Mouse (Mus musculus): ENCODE results near the gene Sh2d7.
"Not testable (repeated sequence)": the region's sequence is repeated elsewhere in the genome, so short reads cannot be mapped to it uniquely, and the experiment has no call there.

Sh2d7 gene

DNA sequence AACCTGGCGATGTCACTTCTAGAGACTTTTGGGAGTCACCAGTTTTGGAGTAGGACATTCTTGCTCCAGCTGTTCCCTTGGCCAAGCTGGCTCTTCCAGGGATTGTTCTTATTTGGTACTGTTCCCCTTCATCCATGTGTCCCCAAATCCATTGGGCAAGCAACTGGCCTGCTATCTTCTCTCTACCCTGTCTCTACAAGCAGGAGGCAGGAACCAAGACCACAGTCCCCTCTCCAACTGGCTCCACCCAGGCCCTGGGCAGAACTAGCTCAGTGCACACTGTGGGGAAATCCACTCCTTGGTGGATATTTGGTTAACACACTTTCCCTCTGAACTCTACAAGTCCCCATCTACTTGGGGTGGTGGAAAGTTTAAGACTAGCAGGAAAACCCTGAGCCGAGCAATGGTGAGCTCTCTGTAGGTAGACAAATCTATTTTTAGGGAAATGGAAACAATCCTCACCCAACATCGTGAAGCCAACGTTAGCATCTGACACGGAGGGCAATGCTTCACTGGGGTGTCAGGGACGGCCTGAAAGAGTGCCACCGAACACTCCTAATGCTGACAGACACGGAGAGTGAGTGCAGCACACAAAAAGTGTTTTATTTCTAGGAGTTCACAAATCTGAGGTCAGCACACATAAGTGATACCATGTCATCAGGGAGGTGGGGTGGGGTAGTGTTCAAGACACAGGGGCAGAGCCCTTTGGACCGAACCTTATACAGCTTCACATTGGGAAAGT lies 5.6 kb downstream of the Sh2d7 start:
- no peak for DNase-seq (ENCODE audit: extremely low read depth, insufficient read length, low spot score)

DNA sequence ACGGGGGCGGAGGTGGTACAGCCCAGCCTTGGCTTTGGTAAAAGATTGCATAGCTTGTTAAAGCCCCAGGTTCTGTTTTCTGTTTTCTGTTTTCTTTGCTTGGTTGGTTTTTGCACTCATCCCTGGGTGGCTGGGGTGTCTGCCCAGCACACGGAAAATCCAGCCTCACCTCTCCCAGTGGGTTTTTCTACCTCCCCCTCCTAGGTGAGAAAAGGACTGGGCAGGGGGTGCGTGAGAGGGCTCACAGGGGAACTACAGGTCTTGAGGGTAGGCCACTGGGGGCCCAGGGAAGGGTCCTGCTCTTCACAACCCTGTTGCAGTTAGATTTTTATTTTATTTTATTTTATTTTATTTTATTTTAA lies 6.2 kb downstream of the Sh2d7 start:
- no peak for DNase-seq (ENCODE audit: extremely low read depth, insufficient read length, low spot score)

DNA sequence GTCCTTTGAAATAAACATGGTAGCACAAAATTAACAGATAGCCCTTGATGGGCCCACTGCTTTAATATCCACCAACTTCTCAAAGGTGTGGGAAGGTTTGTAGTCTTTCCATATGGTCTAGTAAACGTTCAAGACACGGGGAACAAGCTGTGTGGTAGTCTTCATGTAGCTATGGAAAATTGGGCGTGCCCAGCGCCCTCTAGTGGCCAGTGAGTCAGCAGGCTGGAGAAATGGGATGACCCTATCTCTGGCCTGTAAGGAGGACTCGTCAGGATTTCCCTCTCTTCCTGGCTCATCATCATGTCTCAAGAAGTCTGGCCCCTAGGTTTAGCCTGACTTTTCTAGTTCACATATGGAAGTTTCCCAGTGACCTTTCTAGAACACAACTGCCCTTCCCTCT lies 8.8 kb downstream of the Sh2d7 start:
- DNase-seq (ENCODE audit: extremely low read depth, insufficient read length, low spot score): no peak

DNA sequence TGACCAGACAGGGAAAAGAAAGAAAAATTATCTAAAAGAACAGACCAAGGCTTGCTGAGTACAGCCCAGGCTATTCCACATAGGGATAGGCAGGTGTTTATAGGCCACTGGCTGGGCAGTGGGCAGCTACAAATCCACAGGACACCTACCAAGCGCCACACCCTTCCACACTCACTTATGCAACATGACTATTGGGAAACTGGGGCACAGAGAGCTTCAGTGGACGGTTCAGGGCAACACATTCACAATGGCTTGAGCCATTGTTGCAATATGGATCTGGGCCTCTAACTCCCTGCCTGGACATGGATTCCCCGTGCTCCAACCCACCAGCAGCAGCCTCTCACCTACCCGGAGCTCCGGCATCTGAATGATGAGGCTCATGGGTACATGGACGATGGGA lies 10.6 kb downstream of the Sh2d7 start:
- DNase-seq (ENCODE audit: extremely low read depth, insufficient read length, low spot score): no peak

DNA sequence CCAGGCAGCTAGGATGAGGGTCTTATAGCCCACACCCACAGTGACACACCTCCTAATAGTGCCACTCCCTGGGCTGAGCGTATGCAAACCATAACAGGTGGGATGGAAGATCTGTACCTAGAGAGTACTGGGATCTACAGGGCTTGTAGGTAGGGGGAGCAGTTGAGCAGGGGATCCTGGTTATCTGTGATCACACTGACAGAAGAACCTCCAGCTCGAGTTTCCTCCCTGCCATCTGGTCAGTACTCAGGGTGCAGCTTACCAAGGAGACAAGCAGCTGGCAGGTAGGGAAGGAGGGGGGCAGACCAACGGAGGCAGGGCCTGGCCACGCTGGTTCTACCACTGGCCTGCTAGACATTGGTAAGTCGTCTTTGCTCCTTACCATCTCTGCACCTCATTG lies 13.6 kb downstream of the Sh2d7 start:
- peak; percentile 14 for DNase-seq (ENCODE audit: extremely low read depth, insufficient read length, low spot score)

DNA sequence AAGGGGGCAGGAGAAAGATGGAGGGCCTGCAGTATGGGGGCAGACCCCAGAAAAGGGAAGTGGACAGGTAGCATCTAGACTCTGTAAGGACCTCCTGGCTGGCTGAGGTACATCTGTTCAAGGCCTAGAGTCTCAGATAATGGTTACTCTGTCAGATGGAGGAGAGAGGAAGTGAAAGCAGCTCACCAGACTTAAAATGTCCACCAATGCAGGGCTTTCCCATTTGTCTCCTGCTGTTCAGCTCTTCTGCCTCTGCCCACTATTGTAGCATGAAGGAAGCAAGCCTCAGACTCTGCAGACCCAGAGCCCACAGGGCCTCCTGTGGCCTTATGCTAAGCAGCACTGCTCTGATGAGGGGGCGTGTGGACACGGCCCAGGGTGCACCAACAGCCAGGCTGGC lies 16.3 kb downstream of the Sh2d7 start:
- DNase-seq (ENCODE audit: extremely low read depth, insufficient read length, low spot score): no peak

DNA sequence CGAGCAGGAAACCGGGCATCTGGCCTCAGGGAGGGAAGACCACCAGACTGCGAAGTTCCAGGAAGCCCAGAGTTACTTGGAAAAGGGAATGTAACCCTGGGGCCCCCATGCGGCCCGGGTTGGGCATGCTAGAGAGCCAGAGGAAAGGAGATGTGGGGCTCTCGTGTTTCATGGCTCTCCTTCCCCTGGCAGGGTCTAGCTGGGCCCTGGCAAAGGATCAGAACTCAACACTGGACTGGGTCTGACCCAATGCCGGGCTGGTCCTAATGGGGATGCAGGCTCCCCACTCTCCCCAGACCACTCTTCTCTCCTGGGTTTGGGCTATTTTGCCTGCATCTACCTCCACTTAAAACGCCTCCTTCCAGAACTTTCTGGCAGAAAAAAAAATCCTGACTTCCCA lies 19.9 kb downstream of the Sh2d7 start:
- no peak for DNase-seq (ENCODE audit: extremely low read depth, insufficient read length, low spot score)

DNA sequence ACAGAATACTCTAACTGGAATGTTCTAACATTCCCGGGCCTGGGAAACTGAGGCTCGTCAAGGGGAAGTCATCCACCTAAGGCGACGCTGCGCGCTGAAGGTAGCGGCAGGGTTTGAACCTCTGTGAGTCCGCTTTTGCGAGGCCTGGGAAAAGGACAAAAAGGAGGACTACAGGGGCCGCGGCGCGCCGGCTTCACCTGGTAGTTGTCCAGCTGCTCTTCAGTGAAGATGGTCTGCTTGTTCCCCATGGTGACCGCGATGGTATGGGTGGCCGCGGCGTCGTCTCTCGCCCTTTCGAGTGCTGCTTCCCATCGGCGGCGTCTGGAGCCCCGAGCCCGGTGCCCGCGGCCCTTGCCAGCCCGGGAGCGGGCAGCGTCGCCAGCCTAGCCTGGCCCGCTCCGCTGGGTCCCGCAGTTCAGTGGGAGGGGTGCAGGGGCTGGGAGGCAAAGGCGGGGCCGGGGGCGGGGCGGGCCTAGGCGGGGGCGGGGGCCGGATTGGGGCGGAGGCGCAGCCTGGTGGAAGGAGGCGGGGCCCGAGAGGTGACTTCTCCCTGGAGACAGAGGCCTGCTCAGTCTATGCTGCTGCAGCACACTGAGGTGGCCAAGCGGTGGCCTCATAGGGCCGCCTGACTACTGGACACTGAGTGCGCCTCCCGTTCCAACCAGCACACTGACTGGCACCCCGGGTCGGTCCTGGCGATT lies 21.1 kb downstream of the Sh2d7 start, which contains the start of gene Cib2:
Gene Cib2 (minus strand): TSS at position 448 of the 701 bp plus-strand sequence.
- DNase-seq (ENCODE audit: extremely low read depth, insufficient read length, low spot score): peak; percentile 46

DNA sequence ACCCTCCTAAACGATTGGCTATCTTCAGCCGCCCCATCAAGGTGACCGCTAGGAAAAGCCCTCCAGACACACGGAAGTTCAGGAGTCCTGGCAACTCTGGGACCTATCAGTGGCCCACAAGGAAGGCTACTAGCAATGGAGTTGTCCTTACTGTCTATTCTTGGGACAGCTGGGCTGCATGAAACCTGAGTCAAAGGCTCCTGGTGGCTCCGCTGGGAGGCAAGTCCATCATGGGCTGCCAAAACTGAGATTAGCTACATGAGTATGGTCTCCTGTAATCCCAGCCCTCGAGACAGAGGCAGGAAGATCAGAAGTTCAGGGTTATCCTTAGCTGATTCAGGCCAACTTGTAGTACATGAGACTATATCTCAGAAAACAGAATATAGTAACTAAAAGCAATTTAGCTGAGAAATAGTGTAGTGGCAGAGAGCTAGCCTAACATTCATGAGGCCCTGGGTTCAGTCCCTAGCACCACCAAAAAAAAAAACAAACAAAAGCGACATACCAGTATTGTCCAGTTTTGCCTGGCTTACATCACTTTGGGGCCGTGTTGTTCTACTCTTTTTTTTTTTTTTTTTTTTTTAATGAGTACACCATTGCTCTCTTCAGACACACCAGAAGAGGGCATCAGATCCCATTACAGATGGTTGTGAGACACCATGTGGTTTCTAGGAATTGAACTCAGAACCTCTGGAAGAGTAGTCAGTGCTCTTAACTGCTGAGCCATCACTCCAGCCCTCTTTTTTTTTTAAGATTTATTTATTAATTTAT lies 22.2 kb downstream of the Sh2d7 start:
- DNase-seq (ENCODE audit: extremely low read depth, insufficient read length, low spot score): no peak

DNA sequence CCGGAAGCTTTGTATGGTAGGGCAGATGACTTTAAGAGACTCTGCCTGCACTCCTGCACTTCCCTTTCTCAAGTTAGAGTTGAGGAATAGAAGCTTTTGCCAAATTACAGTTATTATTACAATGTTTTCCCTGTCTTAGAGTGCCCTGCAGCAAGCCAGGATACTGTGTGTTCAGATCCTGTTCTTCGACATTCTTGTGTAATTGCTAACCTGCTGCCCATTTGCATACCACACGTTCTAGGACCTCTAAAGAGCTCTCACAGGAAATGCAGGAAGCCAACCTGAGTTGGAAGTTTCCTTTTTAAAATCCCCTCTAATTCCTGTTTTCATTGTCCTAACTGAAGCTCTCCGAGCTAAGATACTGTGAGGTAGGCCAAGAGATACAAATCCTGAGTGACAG lies 28.2 kb downstream of the Sh2d7 start:
- DNase-seq (ENCODE audit: extremely low read depth, insufficient read length, low spot score): no peak

DNA sequence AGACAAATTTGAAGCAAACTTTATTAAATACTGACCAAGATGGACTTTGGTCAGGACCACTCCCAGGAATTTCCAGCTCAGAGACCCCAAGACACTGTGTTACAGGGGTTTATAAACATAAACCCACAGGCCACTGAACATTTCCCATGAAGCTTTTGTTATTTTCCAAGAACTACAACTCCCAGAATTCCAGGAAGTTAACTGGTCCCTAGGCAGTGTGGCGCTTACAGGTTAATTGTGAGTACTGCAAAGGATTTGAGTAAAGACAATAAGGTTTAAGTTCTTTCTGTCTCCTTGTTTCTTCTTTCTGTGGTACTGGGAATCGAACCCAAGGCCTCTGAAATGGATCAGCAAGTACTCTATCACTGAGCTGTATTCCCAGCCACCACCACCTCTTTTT lies 29.9 kb downstream of the Sh2d7 start:
- DNase-seq (ENCODE audit: extremely low read depth, insufficient read length, low spot score): no peak

DNA sequence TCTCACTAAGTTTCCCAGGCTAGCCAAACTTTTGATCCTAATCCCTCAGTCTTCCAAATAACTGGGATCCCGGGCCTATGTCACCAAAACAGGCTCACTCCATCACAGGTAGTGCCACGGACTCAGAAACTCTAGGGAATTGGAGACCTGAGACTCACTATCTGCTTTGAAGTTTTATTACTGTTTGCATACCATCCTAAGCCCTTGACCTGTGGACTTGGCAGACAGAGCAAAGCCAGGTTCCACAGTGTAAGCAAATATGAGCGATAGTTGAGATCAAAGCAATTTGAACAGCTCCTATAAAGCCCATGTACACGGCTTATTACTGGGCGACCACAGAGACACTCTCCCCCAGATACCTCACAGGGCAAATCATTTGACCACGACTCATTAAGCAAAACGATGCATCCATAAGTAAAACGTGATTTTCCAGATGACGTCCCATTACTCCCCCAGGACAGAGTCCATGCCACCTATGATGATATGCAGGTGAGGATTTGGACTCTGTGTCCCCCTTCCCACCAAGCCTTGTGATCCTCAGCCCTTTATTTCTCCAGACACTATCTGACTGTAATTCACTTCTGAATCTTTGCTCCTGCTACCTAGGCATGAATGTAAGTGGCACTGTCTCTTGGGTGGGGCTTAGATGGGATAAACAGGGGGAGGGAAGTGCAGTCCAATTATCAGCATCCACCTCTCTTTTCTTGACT lies 32.5 kb downstream of the Sh2d7 start:
- DNase-seq (ENCODE audit: extremely low read depth, insufficient read length, low spot score): no peak

DNA sequence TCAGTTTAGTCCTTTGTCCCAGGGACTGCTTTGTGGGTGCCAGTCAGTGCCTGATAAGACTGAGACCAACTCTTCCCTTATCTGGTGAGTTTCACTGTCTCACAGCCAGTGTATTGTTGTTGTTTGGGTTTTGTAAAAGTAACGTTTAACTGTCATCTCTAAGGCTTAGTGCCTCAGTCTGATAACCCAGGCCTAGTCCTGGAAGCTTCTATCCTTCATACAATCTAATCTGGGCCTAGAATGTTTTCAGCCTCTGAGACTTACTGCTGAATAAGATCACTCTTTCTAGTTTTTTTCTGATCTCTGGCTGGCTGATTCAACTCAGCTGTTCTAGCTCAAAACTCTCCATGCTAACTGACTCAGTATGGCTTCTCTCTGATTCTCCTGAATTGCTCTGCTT lies 44.9 kb downstream of the Sh2d7 start:
- DNase-seq (ENCODE audit: extremely low read depth, insufficient read length, low spot score): no peak

DNA sequence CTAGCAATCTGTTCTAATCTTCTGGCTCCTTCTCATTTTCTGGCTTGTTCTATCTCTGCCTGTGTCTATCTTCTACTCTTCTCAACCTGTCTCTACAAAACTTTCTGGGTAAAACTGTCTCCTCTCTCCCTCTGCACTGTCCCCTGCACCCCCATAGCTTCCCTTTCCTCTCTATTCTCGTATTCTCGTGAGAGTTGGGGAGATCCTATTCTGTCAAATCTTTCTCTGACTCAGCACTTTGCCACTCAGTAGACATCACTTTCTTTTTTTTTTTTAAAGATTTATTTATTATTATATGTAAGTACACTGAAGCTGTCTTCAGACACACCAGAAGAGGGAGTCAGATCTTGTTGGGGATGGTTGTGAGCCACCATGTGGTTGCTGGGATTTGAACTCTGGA lies 45.3 kb downstream of the Sh2d7 start:
- DNase-seq (ENCODE audit: extremely low read depth, insufficient read length, low spot score): not testable (repeated sequence)

DNA sequence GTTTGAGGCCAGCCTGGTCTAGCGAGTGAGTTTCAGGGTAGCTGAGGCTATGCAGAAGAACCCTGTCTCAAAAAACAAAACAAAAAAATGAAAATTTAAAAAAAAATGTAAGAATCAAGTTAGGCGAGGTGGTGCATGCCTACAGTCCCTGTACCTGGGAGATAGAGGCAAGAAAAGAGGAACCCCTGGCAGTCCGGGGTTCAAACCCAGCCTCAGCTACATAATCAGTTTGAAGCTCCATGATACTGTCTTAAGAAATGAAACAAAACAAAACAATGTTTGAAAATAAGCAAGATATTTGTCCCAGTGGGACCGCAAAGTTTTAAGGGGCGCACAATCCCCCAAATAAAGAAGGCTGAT lies 47.0 kb downstream of the Sh2d7 start:
- no peak for DNase-seq (ENCODE audit: extremely low read depth, insufficient read length, low spot score)

DNA sequence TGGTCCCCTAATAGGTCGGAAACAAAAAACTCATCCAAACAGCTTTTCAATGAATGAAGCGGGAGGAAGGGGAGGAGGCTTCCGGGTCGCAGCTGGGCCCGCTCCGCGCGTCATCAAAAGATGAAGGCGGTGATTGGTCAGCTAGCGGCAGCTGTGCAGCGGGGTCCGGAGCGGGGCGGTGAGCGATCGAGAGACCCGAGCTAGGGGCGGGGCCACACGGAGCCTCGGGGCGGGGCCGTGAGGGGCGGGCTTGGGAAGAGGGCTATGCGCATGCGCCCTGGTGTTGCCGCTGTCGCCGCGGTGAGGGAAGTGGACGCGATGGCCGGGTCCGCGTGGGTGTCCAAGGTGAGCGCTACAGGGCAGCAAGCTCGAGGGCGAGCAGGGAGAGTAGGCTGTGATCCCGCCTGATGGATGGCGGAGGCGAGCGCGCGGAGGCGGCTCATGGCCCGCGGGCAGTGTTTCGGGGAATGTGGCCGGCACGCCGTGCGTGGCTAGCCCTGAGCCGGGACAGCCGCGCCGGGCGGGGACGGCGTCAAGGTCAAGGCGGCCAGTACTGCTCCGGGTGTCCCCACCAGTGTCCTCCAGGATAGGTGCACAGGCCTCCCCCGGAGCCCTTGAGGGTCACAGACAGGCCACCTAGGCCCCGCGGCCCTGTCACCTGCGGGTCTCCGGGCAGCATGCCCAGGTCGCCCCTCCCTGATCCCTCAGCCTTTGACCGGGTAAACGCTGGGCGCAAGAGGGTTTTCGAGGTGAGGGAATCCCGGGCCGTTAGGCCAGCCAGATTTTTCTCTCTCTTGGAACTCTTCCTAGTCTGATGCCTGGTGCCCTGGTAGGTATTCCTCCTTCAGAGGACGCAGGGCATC lies 47.6 kb downstream of the Sh2d7 start, which contains the start of gene Idh3a:
Gene Idh3a (plus strand): TSS at position 136 of the 863 bp plus-strand sequence.
- DNase-seq (ENCODE audit: extremely low read depth, insufficient read length, low spot score): peak; percentile 96

DNA sequence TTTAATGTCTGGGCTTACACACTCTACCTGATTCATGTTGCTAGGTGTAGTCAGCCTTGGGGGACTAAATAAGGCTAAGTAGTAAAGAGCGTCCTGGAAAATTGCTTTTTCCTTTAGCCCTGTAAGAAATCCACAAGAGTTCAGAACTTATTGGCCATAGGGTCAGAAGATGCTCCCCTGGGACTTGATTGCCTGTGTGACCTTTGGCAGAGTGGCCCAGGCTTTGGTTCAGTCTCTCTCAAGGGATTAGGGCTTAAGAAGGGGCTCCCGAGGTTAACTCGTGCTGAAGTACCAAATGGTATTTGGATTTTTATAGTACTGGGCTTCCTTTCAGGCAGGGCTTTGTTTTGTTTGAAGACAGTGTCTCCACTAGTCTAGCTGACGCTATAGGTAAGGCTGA lies 49.1 kb downstream of the Sh2d7 start:
- no peak for DNase-seq (ENCODE audit: extremely low read depth, insufficient read length, low spot score)

DNA sequence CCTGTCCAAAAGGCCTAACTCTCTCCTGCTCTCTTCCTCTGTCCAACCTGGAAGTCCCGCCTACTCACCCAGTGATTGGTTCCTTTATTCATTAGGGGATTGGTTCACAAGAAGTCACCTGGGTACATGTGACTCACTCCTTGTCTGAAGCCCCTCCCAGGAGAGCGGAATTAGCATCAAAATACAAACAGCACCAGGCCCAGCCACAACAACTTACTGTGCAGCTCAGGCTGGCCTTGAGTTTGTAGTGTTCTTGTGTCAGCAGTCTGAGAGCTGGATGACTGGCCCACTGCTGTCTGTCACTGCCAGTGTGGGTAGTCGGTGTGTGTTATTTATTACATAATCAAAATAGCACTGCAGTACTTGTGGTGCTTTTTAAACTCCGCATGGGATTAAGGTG lies 54.9 kb downstream of the Sh2d7 start:
- DNase-seq (ENCODE audit: extremely low read depth, insufficient read length, low spot score): not testable (repeated sequence)

Measured in 3134 (cell line).